Mouse (Mus musculus) brown adipose tissue, adult 24 weeks (tissue): ENCODE data around the gene Gab2. TPM values are rescaled to one million over a fixed set of nuclear protein-coding genes. Genes with fewer than 3 reads are reported as not detected.
A peak's percentile ranks its signal among the peaks of the same experiment; 100 is the strongest.

Experiments
- H3K27ac ChIP-seq: fragments of 200-500 bp; replicated peaks from 2 replicates; pipeline ENCODE4 v1.5.1; 2012; ENCODE audit warnings: low read depth, mild to moderate bottlenecking, low read length
- H3K4me1 ChIP-seq: fragments of 200-500 bp; 2 replicates; pipeline ENCODE4 v1.6.1; 2012; ENCODE audit warnings: low read length, mixed read lengths; ENCODE audit not compliant: control insufficient read depth, insufficient read depth, insufficient read length
- H3K4me3 ChIP-seq: fragments of 200-500 bp; 2 replicates; pipeline ENCODE4 v1.5.1; 2012; ENCODE audit warnings: low read depth, mild to moderate bottlenecking, low read length, moderate library complexity; ENCODE audit not compliant: insufficient read depth
- polyA plus RNA-seq: library from polyadenylated mRNA; stranded (reverse); fragments of >200 nt; gene quantifications from 2 replicates; pipeline ENCODE4 v1.2.4, GENCODE M21; 2012; ENCODE audit not compliant: missing spikeins, insufficient read depth, insufficient read length

Gene Gab2
- polyA plus RNA-seq, 1 experiment, result 10.0 TPM

GRCm38 (mm10) chr7:97310341-97310635, 228.9 kb downstream of the Gab2 start:
- H3K4me3 ChIP-seq, result no peak overlapping the region
- no peaks in the 10 kb centered on the region for H3K4me1 ChIP-seq
- no peak overlapping the region for H3K27ac ChIP-seq

GRCm38 (mm10) chr7:97311620-97312019, 230.2 kb downstream of the Gab2 start:
- Histone ChIP-seq H3K4me3 (no peak overlapping the region), H3K4me1 (no peaks in the 10 kb centered on the region), H3K27ac (no peak overlapping the region)

- Histone ChIP-seq H3K27ac (no peak overlapping the region), H3K4me1 (no peaks in the 10 kb centered on the region), H3K4me3 (no peak overlapping the region)
Measured at GRCm38 (mm10) chr7:97312196-97312595, 230.8 kb downstream of the Gab2 start.

DNA sequence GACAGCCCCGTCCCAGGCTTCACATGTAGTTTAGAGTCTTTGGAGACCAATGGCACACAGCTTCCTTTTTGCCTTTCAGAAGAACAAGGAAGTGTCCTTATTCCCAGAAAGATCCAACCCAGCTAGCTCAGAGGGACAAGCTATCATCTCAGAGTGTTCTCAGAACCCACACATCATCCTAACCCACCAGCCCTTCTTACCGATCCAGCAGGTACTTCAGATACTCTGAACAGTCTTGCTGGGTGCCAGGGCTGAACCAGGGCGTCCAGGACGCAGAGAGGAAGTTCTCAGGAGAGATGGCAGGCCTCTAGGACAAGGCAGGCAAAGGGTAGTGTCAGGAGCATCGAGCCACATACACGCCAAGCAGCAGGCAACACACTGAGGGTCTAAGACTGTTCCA, 231.5 kb downstream of the Gab2 start:
- Histone ChIP-seq H3K4me1 (no peaks in the 10 kb centered on the region), H3K27ac (no peak overlapping the region), H3K4me3 (no peak overlapping the region)

DNA sequence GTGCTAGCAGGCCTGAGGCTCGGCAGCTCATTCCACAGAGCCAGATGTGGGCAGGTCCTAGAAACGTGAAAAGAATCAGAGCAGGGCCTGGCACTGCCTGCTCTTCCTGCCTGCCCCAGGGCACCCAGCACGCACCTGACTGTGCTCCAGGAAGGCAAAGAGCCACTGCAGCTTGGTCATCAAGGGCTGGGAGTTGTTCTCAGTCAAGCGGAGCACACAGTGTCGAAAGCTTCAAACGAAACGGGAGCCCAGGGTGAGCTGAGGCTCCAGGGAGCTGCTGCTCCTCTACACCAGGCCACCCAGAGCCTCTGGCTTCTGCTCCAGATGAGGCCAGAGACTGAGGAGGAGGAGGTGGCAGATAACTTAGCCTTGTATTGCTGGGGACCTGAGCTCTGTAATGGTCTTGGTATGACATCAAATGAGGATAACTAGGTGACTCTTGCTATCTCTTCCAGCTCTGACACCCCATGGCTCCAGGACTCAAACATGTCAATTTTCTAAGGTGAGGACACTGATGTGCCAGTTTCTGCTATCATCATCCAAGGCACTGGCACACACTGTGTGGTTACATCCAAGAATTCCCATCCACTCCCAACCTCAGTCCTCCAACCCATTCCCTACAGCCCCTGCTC, 232.1 kb downstream of the Gab2 start:
- Histone ChIP-seq H3K4me1 (no peaks in the 10 kb centered on the region), H3K27ac (no peak overlapping the region), H3K4me3 (no peak overlapping the region)

GRCm38 (mm10) chr7:97314646-97315045, 233.3 kb downstream of the Gab2 start:
- H3K4me1 ChIP-seq, result no peaks in the 10 kb centered on the region
- H3K27ac ChIP-seq, result no peak overlapping the region
- H3K4me3 ChIP-seq, result no peak overlapping the region

DNA sequence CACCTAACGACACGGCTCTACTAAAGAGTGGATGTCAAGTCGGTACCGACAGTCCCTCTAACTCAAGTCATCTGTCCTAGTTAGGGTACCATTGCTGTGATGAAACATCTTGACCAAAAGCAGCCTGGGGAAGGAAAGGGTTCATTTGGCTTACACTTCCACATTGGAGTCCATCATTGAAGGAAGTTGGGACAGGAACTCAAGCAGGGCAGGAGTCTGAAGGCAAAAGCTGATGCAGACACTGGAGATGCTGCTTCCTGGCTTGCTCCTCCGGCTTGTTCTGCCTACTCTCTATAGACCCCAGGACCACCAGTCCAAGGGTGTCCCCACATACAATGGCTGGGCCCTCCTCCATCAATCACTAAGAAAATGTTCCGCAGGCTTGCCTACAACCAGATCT, 234.3 kb downstream of the Gab2 start:
- Histone ChIP-seq H3K27ac (no peak overlapping the region), H3K4me1 (no peaks in the 10 kb centered on the region), H3K4me3 (no peak overlapping the region)

GRCm38 (mm10) chr7:97317706-97318105, 236.3 kb downstream of the Gab2 start:
- no peak overlapping the region for H3K27ac ChIP-seq
- no peak overlapping the region for H3K4me3 ChIP-seq
- H3K4me1 ChIP-seq, result no peaks in the 10 kb centered on the region

DNA sequence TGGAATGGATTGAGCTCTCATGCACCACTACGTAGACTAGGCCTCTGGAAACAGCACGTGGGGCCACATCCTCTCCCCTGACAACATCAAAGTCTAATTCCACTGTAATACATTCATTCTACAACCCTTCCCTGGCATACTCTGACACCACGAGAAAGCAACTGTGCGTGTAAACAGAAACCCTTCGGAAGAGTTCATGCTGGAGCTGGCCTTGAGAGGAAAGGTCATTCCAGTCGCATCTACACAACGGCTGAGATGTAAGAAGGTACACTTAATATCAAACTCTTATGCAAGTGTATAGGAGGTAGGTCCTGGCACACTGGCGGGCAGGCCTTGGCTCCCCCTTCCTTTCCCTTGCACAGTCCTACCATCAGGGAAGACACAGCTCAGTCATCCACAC, 243.0 kb downstream of the Gab2 start:
- H3K27ac ChIP-seq, result no peak overlapping the region
- no peak overlapping the region for H3K4me3 ChIP-seq
- no peaks in the 10 kb centered on the region for H3K4me1 ChIP-seq

DNA sequence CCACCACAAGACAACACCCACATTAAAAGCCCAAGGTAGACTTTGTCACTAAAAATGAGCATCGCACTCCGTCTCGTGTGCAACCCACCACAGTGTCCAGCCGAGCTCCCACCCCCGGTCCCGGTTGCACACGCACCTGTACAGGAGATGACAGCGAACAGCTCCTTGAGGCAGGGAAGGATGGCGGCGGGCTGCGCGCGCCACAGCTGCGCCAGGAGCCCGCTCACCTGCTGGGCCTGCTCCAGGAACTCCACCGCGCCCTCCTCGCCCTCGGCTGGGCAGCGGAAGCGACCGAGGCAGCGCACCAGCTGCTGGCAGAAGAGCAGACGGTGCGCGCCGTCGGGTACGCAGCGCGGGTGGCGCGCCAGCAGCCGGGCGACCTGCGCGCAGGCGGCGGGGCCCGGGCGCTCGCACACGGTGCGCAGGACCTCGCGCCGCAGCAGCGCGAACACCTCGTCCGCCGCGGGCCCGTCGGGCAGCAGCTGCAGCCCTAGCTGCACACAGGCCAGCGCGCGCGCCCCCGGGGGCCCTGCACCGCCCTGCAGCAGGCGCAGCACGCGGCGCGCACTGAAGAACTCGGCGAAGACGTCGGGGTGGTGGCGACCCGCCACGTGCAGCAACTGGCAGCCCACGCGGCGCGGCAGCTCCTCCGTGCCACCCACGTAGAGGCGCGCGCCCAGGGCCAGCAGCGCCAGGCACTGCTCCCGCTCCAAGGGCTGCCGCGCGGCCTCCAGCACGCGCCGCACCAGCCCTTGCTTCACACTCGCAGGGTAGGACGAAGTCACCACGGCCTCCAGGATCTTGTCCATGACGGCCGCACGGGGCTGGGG, 244.0 kb downstream of the Gab2 start:
- Histone ChIP-seq H3K27ac (no peak overlapping the region), H3K4me3 (no peak overlapping the region), H3K4me1 (no peaks in the 10 kb centered on the region)

GRCm38 (mm10) chr7:97327376-97327775, 246.0 kb downstream of the Gab2 start:
- no peak overlapping the region for H3K4me3 ChIP-seq
- H3K27ac ChIP-seq, result no peak overlapping the region
- 0 out of 2 replicates have a peak, but pooled peaks cover 4% of the 10 kb centered on the region for H3K4me1 ChIP-seq

GRCm38 (mm10) chr7:97328891-97329588, 247.7 kb downstream of the Gab2 start:
- Histone ChIP-seq H3K27ac (no peak overlapping the region), H3K4me3 (no peak overlapping the region), H3K4me1 (0 out of 2 replicates have a peak, but pooled peaks cover 8% of the 10 kb centered on the region)

- Histone ChIP-seq H3K4me1 (0 out of 2 replicates have a peak, but pooled peaks cover 8% of the 10 kb centered on the region), H3K4me3 (no peak overlapping the region), H3K27ac (no peak overlapping the region)
Measured at GRCm38 (mm10) chr7:97329676-97330075, 248.3 kb downstream of the Gab2 start.

DNA sequence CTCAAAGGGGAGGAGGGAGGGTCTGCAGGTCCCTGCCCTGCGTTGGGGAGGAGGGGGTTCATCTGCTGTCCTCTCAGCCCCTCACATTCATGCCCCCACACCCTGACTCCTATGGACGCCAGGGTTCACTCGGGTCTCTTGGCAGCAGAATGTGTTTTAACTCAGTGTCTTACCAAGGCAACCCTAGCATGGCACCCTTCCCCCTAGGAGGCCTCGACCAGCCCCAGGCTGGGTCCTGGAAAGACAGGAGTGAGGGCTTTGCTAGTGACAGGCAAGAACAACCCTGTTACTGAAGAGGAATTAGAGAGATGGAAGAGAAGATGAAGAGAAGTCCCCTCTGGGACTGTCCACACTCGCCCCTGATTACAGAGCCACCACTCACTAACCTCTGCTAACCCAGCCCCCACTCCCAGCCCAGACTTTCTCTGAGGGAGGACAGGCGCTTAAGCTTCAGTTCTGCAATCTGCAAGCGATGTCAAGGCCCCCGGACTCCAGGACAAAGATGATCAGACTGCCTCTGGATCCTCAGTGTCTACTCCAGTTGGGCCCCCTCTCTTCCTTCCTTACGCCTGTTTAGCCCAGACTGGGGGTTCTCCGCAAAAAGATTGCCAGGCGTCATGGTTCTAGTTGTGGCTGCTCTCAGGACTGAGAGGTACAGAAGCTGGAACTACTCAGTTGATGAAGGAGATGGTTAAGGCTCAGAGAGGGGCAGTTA, 249.7 kb downstream of the Gab2 start:
- Histone ChIP-seq H3K27ac (no peak overlapping the region), H3K4me1 (0 out of 2 replicates have a peak, but pooled peaks cover 8% of the 10 kb centered on the region), H3K4me3 (peak overlapping the region; percentile 95)
